Mouse (Mus musculus): ENCODE data around the gene Zcchc14.
A peak's percentile ranks its signal among the peaks of the same experiment; 100 is the strongest.

Gene Zcchc14

DNA sequence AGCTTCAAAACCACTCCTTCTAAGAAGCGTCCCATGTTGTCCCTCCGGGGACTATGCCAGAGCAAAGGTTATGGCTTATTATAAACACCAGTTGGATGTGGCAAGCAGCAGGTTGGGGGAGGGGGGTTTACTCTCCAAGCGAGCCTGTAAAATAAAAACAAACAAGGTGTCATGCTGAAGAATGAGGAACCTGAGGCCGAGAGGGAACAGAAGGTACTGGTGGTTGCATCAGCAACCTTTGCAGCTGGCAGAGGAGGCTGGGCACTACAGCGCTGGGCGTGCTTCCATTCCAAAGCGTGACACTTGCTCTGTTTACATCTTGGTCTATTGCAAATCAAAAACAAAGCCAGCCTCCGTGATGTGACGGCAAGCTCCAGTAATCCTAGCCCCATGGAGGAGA lies 72.2 kb downstream of the Zcchc14 start:
- DNase-seq, result no peak

DNA sequence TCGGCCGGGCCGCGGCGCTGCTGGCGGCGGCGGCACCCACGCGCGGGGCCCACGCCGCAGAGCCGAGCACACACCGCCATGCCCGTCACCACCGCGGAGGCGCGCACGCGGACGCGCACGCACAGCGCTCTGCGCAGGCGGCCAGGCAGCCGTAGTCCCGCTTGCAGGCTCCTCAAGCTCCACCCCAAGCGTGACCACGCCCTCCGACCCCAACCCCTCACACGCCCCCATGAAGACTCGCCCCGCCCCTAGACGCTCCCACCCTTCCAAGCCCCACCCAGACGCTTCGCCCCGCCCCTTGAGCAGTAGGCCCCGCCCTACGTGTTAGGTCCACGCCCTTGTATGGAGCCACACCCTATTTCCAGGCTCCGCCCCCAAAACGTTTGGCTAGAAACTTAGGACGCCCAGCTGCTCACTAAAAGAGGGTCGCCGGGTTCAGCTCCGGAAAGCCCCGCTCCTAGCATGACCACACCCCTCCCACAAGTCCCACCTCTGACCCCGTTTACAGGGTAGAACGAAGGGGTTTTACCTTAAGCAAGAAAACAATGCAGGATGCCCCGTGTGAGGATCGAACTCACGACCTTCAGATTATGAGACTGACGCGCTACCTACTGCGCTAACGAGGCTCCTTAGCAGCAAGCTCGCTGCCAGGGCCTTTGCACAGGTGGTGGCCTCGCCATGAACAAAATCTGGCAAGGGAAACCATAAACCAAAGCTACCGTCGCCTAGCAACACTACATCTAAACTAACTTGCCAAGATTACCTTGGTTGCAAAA lies 73.8 kb downstream of the Zcchc14 start, which contains the start of gene Fbxo31:
Fbxo31 (minus strand) TSS at position 131 of the 776 bp plus-strand sequence.
- peak; percentile 98 for DNase-seq

DNA sequence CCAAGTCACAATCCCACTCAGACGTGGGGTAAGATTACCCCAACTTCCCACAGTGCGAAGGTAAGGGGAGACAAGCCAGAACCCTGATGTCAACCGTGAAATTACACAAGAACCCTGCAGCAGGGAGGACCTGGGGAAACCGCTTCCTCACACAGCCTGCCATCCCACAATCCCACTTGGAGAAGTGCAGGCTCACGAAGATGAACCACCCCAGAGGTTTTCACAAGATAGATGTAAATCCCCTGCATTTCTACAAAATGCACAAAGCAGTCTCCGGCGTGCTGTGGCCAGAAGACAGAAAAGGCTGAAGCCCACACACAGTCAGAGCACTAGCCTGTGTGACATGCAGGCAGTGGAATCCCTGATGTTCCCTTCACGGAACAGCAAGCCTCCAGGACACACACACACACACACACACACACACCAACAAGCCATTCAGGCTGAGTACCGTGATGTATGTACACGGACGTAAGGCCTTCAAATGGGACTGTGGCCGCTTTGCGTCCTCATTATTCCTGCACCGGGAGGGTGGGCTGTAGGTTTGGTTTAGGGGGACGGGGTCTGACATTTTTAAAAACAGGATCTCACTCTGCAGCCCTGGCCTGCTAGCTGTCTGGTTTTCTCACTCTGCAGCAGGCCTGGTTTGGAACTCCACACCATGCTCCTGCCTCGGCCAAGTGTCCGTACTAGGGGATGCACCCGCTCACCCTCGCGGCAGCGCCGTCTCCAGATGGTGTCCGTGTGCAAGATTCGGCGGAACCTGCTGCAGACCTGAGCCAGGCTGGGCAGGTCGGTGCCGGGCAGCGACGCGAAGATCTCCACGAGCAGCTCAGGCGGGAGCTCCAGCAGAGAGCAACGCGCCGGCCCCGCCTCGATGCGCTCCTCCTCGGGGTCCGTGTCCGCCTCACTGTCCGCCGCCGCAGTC lies 74.7 kb downstream of the Zcchc14 start:
- DNase-seq, result no peak

DNA sequence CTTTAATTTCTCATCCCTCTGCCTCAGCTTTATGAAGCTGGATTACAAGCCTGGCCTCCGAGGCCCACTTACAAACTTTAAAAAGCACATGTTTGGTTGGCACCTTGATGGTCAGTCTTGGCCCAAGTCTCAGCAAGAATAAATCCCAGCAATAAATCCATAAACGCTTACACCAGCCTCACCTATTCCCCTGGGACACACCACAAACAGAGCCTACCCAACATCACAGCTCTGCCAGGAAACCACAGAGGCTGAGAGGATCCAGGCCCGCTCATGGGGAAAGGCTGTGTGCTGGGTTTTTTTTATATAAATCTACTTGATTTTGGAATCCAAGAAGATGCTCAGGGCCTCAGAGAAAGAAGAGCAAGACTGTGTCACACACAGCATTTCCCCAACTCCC lies 77.0 kb downstream of the Zcchc14 start:
- no peak for DNase-seq

DNA sequence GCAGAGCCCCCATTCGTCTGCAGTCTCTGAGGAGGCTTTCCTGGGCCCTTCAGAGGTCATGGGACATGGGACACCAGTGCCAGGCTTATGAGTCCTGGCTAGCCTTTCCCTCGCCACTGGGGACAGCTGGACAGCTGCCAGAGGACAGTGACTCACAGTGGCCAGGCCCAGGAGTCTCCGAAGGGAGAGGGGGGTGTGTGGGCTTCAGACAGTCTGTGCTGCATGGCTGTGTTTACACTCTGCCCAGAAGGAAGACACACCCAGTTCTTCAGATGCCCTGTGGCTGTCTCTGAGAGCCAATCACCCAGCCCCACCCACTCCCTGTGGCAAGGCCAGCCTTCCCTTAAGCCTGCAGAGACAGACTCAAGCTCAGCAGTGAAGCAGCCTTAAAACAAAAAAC lies 79.4 kb downstream of the Zcchc14 start:
- DNase-seq, result peak; percentile 70

DNA sequence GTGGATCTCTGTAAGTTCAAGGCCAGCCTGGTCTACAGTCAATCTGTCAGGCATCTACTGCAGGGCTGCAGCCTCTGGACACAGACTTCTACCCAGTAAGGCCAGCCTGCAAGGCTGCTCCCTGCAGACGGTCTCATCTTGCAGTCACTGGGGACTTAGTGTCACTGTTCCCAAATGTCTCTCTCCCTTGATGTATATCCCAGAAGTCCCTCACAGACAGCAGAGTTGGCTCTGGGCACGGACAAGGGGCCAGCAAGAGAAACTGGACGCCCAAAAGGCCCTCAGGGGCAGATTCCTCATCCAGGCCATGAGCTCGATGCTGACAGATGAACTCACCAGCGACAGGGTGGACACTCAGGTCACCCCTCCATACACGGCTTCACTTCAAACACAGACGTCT lies 80.6 kb downstream of the Zcchc14 start:
- no peak for DNase-seq

DNA sequence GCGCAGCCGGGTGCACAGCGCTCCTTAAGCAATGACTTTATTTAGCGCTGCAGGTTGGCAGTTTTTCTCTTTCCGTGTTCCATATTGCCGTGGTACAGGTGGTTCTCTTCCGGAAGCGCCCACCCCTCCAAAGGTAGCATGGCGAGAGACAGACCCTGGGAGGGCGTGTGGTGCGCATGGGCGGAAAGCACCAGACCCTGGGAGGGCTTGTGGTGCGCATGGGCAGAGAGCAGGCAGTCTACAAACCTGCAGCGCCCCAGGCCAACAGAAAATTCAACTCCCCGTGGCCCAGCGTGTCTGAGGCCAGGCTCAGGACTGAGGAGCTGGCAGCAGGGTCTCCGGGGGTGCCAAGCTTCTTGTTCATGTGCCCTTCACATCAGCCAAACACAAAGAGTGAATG lies 81.9 kb downstream of the Zcchc14 start:
- DNase-seq, result no peak

DNA sequence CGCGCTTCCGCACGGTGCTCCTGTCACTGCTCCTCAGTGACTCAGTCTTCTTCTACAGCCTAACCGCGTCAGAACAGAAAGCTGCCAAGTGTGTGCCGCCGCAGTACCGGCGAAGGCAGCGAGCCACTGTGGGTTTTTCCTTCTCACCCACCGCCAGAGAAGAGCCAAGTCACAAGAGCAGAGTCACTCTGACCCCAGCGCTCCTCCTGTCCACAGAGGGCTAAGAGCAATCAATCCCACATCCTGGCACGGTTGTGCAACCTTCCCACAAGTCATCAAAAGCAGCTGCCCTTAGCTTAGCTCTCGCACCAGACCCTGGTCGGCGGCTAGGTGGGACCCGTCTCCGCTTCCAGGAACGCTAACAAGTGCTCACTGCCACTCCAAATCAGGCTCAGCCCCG lies 82.4 kb downstream of the Zcchc14 start:
- DNase-seq, result peak; percentile 49

DNA sequence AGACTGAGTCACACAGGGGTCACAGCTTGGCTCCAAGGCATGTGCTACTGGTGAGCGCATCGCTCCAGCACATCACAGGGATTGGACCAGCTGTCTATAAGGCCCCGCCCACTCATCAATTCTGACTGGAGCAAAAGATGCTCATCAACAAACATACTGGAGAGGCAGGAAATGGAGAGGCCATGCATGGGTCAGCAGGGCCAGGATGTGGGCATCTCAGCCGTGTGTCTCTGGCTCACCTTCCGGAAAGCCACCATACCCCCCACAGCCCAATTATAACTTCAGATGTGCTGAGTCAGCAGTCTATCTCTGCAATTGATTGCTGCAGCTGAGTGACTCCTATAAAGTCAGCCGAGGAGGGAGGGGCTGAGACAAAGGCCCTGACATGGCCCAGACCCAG lies 84.4 kb downstream of the Zcchc14 start:
- no peak for DNase-seq

DNA sequence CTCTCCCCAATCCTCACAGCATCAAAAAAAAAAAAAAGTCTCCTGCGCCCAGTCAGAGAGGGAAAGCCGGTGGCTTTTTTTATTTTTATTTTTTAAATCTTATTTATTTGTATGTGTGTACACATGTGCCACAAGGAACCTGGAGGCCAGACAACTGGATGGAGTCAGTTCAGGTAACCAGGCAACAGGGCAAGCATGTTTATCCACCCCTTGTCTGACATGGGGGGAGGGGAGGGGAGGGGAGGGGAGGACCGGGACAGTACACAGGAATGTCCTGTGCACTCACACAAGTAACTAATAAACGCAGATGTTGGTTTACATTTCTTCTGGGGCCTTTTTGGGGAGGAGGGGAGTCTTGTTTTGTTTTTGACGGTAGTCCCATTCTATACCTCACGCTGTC lies 89.0 kb downstream of the Zcchc14 start:
- no peak for DNase-seq

DNA sequence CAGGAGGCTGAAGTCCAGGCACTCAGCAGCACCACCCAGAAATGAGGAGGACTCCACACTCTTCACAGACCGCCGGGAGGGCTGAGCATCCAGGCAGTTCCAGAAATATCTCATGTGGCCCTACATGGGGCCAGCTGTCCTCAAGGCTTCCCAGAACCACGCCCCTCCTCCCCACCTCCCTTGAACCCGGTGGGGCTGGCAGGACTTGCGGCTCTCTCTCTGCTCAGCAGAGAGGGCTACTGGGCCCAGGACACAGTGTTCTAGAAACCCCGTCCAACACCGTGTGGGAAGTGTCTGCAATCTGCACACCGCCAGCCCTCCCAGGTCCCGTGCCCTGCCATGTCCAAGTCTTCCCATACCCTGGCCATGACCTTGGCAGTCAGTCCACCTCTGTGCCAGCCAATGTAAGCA lies 89.8 kb downstream of the Zcchc14 start:
- DNase-seq, result no peak

DNA sequence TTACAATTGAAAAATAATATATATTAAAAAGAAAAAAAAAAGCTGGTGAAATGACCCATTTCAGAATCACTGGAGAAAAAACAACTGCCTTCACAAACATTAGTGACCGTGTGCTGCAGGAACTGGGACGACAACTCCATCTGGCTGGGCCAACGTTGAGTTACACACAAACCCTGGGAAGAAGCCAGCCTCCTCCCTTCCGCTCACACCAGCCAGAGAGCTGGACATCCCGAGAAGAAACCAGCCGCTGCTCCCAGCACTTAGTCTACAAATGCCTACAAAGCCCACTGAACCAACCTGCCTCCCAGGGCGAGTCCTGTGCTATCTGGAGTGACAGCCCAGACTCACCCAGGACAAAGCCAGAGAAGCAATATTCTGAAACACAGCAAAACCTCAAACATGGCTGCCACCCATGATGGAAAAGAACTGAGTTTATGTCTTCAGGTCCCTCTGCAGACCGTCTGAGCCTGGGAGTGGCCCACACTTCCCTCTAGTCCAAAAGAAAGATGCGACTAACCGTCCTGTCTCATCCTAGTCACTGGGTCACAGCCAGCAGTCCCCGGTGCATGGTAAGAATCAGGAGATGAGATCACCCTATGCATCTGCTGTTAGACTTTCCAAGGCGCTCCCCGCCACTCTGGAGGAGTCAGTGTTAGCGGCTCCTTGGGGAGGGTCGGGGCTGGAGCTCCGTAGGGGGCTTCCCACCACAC lies 90.9 kb downstream of the Zcchc14 start:
- DNase-seq, result no peak

DNA sequence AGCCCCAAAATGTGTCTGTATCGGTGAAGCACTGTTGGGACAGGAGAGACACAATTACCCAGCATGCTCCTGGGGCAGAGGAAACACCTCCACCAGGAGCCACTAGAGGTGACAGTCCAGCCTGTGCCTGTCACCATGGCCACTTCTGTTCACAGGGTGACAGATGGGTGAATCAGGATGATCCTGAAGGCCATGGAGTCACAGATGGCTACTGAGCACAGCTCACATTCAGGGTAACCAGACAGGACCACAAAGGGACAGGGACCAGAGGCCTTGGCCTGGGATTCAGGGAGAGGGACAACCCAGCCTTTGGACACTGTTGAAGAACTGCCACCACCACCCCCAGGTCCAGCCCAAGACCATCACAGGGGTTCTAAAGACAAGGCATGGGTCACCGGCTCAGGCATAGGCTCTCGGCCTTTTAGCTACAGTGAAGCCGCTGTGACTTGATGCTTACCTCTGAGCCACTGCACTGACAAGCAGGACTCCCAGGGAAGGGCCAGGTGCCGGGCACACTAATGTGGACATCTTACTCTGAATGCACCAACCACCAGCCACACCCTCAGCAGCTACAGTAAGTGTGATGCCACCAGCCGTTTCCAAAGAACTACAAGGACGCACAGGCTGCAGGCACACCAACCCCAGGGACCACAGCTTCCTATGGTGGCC lies 92.1 kb downstream of the Zcchc14 start:
- DNase-seq, result no peak

DNA sequence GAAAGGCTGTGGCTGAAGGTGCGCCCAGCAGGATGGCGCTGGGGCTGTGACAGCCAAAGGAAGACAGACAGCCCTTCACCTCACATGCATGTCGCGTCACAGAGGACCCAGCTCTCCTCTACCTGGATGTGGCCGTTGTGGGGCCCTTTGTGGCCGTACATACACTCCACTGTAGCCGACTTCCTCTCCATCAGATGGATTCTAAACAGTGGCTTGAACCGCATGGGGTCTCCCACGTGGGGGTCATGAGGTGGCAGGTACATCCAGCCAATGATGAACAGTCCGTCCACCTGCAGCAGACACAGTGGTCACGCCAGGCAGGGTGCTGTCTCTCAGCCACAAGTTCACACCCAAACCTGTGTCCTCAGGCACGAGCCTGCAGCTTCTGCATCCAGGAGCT lies 92.9 kb downstream of the Zcchc14 start:
- DNase-seq, result no peak

DNA sequence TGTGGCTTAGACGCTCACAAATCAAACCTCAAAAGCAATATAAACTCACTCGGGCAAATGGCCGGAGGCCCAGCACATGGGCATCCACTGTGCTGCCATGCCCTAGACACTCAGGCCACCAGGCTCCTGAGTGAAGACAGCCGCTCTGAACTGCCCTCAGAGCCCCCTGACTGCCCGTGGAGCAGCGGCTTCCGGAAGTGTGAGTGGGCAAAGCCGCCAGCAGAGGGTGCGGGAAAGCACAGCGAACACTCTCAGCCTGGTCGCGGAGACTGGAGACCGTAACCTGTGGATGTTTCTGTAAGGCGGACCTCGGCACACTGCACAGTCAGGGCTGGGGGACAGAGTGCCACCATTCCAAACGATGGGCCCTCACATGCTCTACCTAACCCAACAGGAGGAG lies 94.2 kb downstream of the Zcchc14 start:
- no peak for DNase-seq

DNA sequence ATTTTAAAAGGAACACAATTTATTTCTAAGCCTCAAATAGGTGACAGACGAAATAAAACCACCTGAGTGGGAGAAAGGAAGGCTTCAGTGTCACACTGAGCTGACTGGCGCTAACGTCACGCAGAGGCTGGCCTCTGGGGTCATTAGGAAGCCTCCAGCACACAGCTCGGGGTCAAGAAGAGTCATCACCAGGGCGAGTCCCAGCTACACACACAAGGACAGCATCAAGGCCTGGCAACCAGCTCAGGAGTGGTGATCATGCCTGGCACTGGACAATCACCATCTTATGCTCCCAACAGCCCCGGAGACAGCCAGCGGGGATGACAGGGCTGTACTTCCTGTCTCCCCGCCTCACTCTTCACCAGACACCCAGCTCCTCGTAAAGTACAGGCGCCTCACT lies 95.0 kb downstream of the Zcchc14 start:
- no peak for DNase-seq

DNA sequence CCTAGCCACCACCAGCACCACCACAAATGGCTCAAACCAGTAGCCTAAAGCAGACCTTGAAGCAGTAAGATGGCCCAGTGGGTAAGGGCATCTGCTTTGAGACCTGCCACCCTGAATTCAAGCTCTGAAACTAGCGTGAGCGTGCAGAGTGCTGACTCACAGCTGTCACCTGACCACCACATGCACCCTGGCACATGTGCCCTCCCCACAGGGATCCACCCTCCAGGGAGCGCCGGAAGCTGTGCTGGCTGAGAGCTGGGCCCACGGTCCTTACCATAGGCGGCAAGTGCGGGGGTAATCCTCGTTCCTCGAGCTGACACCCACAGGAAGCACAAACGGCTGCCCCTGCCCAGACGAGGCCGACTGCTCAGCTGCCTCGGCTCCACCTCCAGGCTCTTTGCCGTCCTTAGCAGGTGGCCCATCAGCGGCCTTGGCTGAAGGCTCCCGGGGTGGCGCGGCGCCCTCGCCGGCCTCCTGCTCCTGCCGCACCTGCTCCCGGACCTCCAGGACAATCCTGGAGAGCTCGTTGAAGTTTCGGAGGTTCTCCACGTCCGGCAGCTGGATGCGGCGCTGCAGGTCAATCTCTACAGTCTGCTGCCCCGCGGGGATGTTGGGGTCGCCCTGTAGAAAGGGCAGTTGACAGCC lies 98.7 kb downstream of the Zcchc14 start:
- DNase-seq, result no peak

DNA sequence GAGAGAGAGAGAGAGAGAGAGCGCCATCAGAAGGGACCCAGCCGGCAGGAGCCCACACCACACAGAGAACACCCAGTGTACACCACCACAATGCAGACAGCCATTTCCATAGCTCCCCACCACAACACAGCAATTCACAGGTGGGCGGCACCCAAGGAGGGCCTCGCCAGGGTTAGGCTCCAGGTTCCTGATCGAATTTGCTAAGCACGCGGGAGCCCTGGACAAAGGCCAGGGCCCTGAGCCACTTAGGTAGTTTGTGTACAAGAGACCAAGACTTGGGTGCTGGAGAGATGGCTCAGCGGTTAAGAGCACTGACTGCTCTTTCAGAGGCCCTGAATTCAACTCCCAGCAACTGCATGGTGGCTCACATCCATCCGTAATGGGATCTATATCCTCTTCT lies 100.2 kb downstream of the Zcchc14 start:
- no peak for DNase-seq

DNA sequence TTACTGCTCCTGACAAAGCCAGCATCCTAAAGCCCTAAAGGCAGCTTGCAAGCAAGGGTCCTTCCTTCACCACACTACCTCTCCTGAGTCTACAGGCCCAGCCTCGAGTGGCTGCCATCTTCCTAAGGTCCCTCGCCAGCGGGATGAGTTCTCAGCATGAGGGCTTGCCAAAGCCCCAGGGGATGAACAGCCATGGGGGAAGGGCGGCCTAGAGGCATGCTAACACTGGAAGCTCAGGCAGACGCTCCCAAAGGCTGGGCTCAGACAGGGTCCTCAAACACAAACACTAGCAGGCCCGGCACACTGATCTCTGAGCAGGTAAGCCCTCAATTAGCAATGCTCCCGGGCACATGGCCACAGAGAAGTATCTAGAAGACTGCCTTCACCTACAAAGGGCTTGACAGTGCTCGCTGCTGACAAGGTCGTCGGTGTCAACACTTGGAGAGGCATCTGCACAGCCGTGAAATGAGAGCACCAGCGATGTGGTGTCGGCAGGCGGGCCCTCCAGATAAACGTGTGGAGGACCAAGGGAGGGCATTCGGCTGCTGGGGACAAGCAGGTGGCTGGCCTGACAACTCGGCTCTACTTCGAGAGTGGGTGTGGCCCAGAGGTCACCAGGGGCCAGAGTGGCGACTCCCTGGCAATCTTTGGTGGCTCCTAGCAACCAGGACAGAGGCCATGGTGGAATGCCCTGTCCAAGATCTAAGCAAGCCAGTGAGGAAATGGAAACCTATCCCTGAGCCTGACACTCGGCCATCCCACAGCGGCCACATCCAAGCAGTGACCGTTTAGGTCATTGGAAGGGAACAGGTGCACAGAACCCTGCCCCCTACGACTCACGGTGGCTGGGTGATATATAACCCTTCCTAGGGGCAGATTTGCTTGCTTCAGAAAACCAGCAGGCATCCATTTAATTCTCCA lies 101.4 kb downstream of the Zcchc14 start:
- DNase-seq, result no peak

DNA sequence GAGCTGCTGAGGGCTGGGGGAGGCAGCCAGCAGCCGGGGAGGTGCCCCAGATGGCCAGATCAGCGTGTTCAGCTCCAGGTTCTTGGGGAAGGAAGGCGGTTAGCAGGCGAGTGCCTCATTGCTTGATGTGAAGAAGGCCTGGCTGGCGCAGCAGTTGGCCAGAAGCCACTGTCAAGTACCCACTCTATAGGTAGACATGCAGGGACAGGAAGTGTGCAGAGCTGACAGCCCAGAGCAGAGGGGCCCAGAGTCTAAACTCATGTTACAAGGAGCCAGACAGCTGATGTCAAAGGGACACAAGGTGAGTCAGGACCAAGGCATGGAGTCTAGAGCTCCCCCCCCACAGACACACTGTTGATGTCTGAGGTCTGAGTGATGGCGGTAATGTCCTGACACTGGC lies 102.6 kb downstream of the Zcchc14 start:
- no peak for DNase-seq
